Mouse (Mus musculus) ES-Bruce4 (cell line): ENCODE measurements around the gene 6030458C11Rik.
"Not testable (repeated sequence)": the region's sequence is repeated elsewhere in the genome, so short reads cannot be mapped to it uniquely, and the experiment has no call there.

ENCODE experiments used
- CTCF ChIP-seq: IDR thresholded peaks from one replicate; pipeline ENCODE4 v1.8.1; 2011; ENCODE audit warnings: low read depth, low read length
- POLR2A ChIP-seq: IDR thresholded peaks from one replicate; pipeline ENCODE4 v1.8.1; 2011; ENCODE audit warnings: low read length; ENCODE audit not compliant: insufficient read depth

- TF ChIP-seq CTCF, POLR2A: not testable (repeated sequence)
Measured at GRCm38 (mm10) chr15:12801142-12801506, 23.3 kb downstream of the 6030458C11Rik start.
